Mouse (Mus musculus): ENCODE results near the gene Runx3.
A peak's percentile ranks its signal among the peaks of the same experiment; 100 is the strongest.

Runx3 gene

DNA sequence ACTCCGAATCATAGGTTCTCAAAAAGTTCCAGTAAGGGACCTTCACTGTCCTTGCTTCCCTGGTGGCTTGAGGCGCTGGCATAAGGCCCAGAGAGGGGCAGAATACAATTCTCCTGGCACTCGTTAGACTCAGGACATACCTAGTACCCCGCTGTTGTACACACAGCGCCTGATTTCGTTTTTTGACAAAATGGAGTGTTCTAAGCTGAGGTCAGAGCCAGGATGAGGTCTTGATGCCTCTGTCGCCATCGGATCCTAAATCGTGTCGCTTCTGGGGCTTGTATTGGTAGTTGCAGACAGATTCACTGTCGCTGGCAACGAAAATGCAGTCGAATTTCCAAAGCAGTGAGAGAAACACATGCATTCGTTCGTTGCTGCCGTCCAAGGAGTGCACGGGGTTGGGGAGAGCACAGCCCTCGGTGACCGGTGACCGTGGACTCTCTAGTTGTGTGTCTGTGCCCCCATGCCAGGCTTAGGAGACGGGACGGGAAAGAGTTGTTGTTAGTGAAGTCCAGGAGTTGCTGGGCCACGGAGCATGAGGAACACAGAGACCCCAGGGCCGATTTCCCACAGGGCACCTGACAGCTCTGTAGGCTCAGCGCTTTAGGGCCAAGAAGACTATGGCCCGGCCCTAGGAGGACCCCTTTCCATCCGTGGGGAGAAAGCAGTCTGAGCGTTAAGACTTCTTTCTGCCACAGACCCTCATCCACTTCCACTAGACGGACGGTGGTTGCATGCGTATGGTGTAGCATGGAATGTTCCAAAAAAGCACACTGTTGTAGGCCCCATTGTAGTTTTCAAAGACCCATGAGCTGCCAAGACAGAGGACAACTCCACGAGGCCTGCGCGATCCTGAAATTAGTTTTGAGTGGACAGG lies 30.9 kb downstream of the Runx3 start:
- DNase-seq, result peak; percentile 15

DNA sequence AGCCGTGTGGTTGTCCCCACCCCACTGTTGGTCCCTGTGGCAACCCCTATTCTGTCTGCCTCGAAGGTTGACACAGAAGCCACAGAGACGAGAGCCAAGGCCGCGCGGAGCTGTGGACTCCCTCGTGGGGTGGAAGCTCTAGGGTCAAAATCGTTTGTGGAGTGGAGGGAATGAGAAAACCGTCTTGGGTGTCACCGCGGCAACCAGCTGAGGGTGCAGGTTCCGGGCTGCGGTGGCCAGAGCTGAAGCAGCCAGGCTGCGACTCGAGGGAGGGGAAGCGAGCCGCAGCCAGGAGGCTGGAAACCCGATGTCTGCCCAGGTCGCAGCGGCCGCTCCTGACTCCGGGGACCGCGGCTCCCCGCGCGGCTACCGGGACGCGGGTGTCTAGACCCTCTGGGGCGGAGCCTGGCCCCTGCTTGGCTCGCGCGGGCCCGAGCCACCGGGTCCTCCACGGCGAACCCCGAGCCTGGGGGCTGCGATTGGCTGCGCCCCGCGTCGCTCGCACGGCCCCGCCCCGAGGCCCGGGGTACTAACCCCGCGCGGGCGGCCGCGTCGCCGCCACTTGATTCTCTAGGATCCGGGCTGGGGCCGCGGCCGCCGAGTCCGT lies 31.6 kb downstream of the Runx3 start:
- peak; percentile 40 for DNase-seq

DNA sequence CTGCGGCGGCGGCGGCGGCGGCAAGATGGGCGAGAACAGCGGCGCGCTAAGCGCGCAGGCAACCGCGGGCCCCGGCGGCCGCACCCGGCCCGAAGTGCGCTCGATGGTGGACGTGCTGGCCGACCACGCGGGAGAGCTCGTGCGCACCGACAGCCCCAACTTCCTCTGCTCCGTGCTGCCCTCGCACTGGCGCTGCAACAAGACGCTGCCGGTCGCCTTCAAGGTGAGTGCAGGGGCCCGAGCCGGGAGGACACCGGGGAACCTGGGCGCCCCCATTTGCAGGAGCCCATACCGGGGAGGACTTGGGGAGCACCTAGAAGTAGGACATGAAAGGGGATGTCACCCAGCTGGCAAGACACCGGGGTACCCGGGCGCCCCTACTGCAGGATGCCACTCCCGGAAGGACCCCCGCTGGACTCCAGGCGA lies 32.4 kb downstream of the Runx3 start:
- peak; percentile 58 for DNase-seq

- peak; percentile 34 for DNase-seq
These were observed 33.0 kb downstream of the Runx3 start for GRCm38 (mm10) chr4:135153260-135154088.

DNA sequence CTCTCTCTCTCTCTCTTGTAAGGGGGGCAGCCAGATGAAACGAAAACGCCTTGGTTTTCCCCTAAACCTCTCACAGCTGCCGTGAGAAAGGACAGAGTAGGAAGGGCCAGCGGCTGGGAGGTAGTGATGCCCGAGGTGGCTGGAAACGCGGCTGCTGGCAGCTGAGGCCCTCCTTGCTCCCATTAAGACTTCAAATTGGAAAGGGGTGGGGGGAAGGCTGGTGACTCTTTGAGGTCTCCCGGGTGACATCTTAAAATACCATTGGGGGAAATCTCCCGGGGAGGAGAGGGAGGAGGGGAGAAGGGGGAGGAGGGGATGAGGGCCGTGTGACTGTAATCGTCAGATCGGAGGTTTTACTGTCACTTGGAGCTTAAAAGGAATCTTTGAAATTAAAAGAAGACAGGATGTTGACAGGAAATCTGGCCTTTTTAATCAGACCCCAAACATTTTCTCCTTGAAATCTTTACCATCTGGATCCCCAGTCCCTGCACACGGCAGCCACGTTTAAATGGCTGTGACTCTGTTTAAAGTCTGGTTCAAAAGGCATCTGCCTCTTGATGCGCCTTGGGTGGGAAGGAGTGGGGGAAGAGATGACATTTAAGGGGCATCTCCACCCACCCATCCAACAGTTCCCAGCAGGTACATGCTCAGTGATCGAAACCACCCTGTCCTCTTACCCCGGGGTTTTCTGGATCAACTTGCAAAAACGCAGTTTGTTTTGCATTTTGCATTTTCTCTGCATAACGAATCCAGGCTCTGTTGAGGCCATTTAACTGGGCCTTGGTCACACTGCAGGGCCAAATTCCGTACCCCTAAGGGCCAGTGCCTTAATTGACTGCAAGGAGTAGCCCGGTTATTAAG lies 33.9 kb downstream of the Runx3 start:
- no peak for DNase-seq

GRCm38 (mm10) chr4:135155106-135155800 lies 34.8 kb downstream of the Runx3 start:
- DNase-seq, result no peak

DNA sequence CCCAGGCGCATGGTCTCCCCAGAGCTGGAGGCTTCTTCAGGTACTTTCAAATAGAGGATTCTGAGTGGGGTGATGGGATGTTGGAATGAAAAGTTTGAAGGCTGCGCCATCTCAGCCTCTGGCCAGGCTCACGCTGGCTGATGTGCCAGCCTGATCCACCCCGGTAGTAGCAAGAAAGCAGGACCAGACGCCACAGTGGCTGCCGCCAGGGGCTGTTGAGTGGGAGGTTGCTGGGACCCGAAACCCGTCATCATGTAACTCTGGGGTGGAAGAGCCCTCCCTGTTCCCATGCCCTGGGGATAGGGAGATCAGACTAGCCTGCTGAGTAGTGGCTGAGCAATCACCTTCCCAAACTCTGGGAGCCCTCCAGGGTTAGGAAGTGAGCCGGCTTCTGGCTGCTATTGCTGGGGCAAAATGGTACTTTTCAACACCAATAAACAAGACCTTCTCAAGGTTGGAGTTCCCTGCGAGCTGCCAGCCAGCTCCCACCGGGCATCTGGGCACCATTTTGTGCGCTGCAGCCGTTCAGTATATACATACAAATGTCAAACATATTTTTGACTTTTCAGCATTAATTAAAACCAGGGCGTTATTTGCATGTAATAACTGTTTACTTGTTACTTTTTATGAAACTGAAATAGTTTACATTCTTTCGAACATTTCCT lies 35.5 kb downstream of the Runx3 start:
- no peak for DNase-seq

DNA sequence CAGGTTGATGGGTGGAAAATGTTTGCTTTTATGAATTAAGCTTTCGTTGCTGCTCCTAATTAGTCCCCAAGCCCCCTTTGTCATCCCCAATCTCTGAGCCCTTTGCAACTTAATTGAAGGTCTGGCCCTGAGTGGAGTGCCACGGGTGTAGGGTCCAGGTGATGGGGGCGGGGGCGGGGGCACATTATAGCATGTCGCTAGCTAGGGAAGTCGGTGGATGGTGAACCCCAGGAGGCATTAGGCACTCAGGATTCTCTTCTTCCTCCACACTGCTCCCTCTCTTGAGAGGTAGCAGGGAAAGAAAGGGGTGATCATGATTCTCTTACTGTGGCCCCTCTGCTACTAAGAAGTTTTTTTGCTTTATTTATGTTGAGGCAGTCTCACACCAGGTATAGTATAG lies 36.1 kb downstream of the Runx3 start:
- DNase-seq, result no peak

GRCm38 (mm10) chr4:135157329-135157728 lies 36.9 kb downstream of the Runx3 start:
- DNase-seq, result no peak

- DNase-seq, result no peak
These were observed 38.4 kb downstream of the Runx3 start for GRCm38 (mm10) chr4:135158724-135159409.

DNA sequence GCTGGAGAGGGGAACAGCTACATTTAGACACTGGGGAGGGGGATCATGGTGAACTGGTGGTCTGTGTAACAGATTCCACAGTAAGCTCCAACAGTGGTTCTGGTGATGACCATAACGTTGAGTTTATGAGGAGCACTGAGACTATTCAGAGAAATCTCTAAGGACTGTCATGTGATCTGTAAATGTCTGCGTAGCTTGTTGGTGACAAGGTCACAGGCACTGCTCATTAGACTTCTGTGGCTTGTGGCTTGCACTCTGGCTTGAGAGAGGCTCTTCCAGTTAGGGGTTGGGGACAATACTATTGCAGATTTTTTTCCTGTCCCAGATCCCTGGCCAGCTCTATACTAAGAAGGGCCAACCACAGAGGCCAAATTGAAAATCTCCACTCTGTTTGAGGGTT lies 39.2 kb downstream of the Runx3 start:
- DNase-seq, result no peak

DNA sequence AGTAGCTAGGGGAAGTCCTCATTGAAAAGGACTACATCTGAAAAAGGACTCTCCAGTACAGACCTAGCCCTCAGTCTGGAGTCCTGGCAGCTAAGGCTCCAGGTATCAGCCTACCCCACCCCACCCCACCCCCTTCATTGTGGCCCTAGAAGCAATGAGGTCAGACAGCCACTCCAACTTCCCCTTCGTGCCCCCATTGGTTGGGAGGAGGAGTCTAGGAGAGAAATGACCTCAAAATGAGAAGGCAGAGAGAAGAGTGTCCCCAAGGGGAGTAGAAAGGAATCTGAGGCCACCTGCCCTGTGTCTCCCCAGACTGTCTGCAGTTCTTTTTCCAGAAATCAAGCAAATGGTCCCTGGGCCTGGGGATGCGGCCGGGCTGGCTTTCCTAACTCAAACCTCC lies 39.7 kb downstream of the Runx3 start:
- DNase-seq, result no peak

DNA sequence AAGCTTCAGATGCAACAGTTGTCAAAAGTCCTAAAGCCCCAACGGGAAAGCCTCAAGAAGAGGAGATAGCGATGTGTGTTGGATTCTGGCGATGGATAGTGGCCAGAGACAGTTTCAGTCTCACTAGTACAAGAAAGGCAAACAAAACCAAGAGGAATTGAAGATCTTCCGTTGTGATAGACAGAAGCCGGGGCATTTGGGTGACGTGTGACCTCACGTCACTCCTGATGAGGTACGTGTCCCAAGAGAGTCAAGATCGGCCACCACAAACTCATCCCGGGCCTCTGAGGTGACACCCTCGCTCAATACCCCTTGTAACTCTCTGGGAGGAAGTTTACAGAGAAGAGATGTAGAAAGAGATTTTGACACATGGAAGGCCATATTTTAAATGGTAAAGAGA lies 41.0 kb downstream of the Runx3 start:
- no peak for DNase-seq

DNA sequence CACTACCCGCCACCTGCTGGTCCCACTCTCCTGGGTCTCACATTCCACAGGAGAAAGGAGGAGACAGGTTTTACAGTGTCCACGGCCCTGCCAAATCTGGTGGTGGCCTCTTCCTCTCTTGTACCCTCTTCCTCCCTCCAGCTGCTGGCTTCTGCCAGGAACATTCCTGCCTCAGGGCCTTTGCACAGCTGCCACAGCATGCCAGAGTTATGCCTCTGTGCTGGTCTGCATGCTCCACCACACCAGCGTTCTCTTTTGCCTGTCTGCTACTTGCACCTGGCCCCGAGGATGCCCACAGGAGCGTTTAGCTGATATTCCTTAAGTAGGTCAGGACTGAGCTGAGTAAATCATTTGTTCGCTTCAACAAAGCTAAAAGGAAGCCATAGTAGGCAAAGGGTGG lies 45.3 kb downstream of the Runx3 start:
- no peak for DNase-seq

DNA sequence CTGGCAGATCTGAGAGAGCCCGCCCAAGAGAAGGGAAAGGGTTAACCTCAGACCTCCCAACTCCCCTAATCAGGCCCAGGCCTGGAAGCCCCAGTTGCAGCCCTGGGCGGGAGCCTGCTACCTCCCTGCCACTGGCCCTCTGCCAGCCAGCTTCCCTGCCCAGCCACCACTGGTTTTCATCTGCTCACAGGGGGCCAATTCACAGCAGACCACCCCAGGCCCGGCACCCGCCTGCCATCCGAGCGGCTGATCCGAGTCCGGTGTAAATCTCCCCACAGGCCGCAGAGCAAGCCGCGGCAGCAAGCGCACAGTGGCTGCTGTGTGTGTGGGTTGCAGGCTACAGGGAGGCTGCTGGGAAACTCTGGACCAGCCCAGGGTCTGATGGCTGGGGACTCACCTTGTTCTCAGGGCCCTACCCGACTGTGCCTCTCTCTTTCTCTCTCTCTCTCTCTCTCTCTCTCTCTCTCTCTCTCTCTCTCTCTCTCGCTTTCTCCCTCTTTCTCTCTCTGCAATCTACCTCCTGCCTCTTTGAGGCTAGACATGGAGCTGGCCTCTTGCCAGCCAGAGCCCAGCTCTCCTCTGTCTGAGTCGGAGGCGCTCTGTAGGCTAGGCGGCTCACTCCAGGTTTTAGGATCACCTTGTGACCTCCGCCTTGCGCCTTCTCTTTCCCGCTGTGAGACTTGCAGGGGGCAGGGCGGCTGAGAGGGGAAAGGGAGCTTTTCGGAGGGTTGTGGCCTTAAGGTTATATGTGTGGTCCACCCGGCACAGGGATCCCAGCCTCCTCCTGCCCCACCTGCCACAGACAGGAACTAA lies 46.2 kb downstream of the Runx3 start:
- peak; percentile 34 for DNase-seq

GRCm38 (mm10) chr4:135167816-135168527 lies 47.5 kb downstream of the Runx3 start:
- DNase-seq, result no peak

- DNase-seq, result no peak
These were observed 48.6 kb downstream of the Runx3 start for GRCm38 (mm10) chr4:135169096-135169495.

DNA sequence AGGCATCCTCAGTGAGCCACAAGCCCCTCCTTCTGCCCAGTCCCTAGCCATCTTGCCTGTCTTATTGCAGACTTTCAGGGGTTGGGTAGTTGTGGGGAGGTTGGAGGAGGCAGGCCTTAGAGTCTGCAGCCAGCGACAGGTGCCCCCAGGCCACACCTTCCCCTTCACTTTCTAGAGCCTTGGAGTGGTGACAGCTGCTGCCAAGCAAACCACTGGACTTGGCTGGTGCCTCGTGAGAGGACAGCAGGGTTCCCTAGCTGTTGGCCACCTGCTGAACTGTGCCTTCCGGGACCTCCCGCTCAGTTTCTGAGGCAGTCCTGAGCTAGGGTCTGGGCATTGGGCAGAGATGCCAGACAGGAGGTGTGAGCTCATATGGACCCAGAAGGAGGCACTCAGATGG lies 49.0 kb downstream of the Runx3 start:
- no peak for DNase-seq

- no peak for DNase-seq
These were observed 50.9 kb downstream of the Runx3 start for GRCm38 (mm10) chr4:135171304-135171875.

All from kidney, postnatal 10 days (tissue).